ENCODE assay signal across 10 mouse cellular contexts in the genomic region with DNA sequence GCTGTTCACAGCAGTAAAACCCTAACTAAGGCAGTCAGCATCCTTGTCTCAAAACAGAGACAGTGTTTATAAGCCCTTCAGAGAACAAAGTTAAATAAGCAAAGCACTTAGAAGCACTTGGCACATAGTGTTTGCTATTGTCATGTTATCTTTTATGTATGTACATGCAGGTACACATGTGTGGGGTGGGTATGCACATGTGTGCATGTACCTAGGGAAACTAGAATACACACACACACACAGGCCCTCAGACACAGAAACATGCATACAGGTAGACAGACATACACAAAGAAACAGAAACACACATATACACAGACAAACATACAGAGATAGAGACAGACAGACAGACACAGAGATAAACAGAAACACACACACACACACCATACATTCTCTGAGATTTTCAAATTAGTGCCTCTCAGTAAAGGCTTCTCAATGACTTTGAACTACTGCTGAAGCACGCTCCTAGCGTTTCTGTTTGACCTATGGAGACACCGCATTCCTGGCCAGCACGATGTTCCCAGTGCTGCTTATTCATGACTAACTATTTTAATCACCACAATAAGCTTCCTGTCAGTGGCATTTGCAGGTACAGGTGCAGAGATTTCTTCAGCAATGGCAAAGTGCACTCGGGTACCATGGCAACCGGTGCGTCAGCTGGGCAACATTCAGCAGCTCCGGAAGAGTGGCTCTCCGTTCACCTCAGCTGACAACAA.
A peak's percentile ranks its signal among the peaks of the same experiment; 100 is the strongest.
DNase-seq lines count a peak whose midpoint lies in the region; ATAC-seq lines count a peak whose summit lies in the region.
"Had no signal": no experiment of that assay in that cellular context is flagged by ENCODE, and none has a peak within 500 bp of the region (broad histone marks: within the 10 kb centered on the region; RNA-seq: fewer than 3 reads in every experiment).

No protein-coding gene starts in this region.

- H3K9me3 ChIP-seq in embryonic facial prominence, embryonic 10.5 days: no peaks in the 10 kb centered on the region
- no peaks in the 10 kb centered on the region for H3K9me3 ChIP-seq in forebrain, embryonic 15.5 days
- H3K9me3 ChIP-seq: embryonic facial prominence, embryonic 12.5 days; liver, embryonic 13.5 days had no signal

- no peaks in the 10 kb centered on the region for H3K36me3 ChIP-seq in embryonic facial prominence, embryonic 10.5 days (replicated peaks)
- H3K36me3 ChIP-seq in forebrain, embryonic 15.5 days: no peaks in the 10 kb centered on the region
- H3K36me3 ChIP-seq: embryonic facial prominence, embryonic 12.5 days; liver, embryonic 13.5 days had no signal

- no peak overlapping the region for H3K4me3 ChIP-seq in embryonic facial prominence, embryonic 10.5 days
- H3K4me3 ChIP-seq in forebrain, embryonic 15.5 days: no peak overlapping the region
- H3K4me3 ChIP-seq: embryonic facial prominence, embryonic 12.5 days; liver, embryonic 13.5 days had no signal

- 78% methylated on average over 9 of the region's 9 CpGs for WGBS in embryonic facial prominence, embryonic 10.5 days
- WGBS in forebrain, embryonic 15.5 days: 53% methylated on average over 9 of the region's 9 CpGs

- no peaks in the 10 kb centered on the region for H3K27me3 ChIP-seq in embryonic facial prominence, embryonic 10.5 days (replicated peaks; ENCODE audit: low read depth, poor library complexity, severe bottlenecking)
- H3K27me3 ChIP-seq in forebrain, embryonic 15.5 days: no peaks in the 10 kb centered on the region
- H3K27me3 ChIP-seq: embryonic facial prominence, embryonic 12.5 days; liver, embryonic 13.5 days had no signal

- H3K4me2 ChIP-seq in forebrain, embryonic 15.5 days (replicated peaks): no peak overlapping the region
- H3K4me2 ChIP-seq: embryonic facial prominence, embryonic 12.5 days; liver, embryonic 13.5 days had no signal

- ATAC-seq in forebrain, embryonic 15.5 days (replicated peaks): peak; percentile 66
- no peak for ATAC-seq in megakaryocyte progenitor cell, adult 5-6 weeks (replicated peaks; ENCODE audit: poor library complexity)
- ATAC-seq: Patski had no signal

- H3K9ac ChIP-seq in forebrain, embryonic 15.5 days (replicated peaks): no peak overlapping the region
- H3K9ac ChIP-seq: embryonic facial prominence, embryonic 12.5 days; liver, embryonic 13.5 days had no signal

- H3K4me1 ChIP-seq in embryonic facial prominence, embryonic 10.5 days: peaks cover 4% of the 10 kb centered on the region; the same call in 1 of the 2 replicates
- 0 out of 2 replicates have a peak, but pooled peaks cover 3% of the 10 kb centered on the region for H3K4me1 ChIP-seq in forebrain, embryonic 15.5 days
- H3K4me1 ChIP-seq: embryonic facial prominence, embryonic 12.5 days; liver, embryonic 13.5 days had no signal

- peak; percentile 37 for DNase-seq in embryonic facial prominence, embryonic 10.5 days (ENCODE audit: low spot score)
- peak; percentile 54 for DNase-seq in kidney, postnatal 14 days
- peak; percentile 41 to 50 for DNase-seq in lung, postnatal 4 days
- DNase-seq in spleen, postnatal 4 days (ENCODE audit: low spot score in 2 of 2): no peak
- DNase-seq in cerebellum, adult 9-10 months: no peak
- DNase-seq: liver, embryonic 13.5 days had no signal

- no peak overlapping the region for H3K27ac ChIP-seq in embryonic facial prominence, embryonic 10.5 days (replicated peaks)
- peak overlapping the region; percentile 54 for H3K27ac ChIP-seq in forebrain, embryonic 15.5 days (replicated peaks)
- H3K27ac ChIP-seq: embryonic facial prominence, embryonic 12.5 days; liver, embryonic 13.5 days had no signal

Comparison
In these comparisons a context has a peak if more than half of its experiments do, and no peak if none do; other contexts are left out.
1. DNase-seq: peak in embryonic facial prominence, embryonic 10.5 days (single experiment), kidney, postnatal 14 days (single experiment) and lung, postnatal 4 days (2 of 2); none in spleen, postnatal 4 days (0 of 2) and cerebellum, adult 9-10 months (single experiment).